Mouse (Mus musculus): ENCODE data around the gene Pde4b.

Gene Pde4b

DNA sequence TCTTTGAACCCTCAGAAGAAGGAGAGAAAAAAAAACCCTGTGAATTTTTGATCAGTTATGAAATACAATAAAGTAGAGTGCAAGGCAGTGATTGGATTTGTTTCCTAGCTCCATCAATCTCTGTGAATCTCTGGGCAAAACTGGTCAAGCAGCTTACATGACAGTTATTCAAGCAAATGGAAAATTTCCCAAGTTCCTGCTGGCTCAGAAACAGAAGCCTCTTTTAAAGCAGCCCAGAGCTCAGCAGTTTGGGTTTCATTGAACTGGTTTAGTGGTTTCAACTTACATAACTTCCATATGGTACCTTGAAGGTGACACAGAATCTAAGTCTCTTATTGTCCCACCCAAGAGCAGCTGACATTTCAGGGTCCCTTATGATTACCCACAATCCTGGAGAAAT, 210.2 kb downstream of the Pde4b start:
- DNase-seq = no peak

DNA sequence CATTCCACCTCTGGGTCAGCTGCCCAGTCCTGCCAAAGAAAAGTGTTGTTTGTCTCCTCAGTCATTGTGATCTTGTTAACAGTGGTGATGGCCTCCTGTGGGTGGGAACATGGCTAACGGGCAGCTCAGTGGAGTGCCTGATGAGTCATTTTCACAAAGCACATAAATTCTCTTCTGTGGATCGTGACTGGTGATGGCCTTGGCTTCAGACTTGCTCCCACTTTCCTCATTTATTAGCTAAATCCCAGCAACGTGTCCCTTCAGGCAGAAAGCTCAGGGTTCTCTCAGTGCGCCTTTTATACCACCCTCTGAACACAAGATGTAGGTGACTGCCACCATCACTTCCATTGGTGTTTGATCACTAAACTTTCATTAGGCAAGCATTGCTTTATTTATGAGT, 215.2 kb downstream of the Pde4b start:
- DNase-seq = no peak

DNA sequence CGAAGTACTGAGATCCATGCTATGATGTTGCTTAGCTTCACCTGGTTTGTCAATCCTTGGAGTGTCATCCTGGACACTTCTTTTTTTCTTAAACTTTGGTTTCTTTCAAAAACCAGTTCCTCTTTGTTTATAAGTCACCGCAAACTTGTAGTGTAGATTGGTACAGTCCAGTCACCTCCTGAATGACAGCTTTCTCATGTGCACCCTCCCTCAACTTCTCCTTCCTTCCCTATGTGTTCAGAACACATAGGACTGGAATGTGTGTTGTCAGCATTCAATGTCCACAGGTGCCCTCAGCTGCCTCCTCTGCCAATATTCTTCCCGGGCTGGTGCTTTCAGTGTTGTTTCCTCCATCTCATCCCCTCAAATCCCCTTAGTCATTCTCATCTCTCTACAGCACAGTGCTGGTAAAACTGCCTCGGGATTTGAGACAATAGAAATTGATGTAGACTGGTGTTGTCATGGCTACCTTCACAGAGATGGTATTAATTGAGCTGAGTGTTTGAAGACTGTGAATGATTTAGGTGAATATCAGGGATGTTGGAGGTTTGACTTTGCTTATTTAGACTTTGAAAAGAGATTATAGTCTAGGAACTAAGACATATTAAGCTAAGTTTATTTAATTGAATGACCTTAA, 220.4 kb downstream of the Pde4b start:
- no peak for DNase-seq

DNA sequence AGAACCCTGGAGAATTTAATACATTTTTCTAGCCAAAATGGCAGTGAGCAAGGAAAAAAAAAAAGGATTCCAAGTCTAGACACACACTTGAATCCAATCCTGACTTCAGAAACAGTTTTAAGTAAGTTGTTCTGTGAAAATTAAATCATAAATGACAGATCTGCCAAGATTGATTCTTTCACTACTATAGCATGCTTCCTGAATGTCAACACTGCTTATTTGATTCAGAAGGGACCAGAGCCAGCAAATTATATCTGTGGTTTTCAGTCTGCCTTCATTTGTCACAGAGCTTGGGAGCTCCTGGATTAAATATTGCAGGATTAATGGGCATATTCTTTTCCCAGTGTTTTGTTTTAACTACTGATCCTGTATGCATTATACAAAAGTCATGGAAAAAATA, 223.3 kb downstream of the Pde4b start:
- DNase-seq = no peak

DNA sequence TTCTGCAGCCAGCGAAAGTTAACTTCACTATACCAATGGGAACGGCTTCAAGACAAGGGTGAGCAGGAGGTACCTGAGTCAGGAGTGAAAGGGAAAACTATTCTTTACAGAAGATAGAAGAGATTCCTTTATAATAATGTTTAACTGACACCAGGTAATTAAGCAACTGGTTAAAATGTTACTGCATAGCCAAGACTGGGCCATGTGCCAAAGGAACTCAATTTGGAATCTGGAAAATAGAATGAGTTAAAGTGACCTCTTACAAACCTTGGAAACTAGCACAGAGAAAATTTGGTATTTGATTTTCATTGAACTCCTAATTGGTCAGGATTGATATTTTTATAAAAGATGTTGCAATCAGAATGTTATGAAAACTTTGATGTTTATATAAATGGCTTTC, 228.7 kb downstream of the Pde4b start:
- DNase-seq = no peak

DNA sequence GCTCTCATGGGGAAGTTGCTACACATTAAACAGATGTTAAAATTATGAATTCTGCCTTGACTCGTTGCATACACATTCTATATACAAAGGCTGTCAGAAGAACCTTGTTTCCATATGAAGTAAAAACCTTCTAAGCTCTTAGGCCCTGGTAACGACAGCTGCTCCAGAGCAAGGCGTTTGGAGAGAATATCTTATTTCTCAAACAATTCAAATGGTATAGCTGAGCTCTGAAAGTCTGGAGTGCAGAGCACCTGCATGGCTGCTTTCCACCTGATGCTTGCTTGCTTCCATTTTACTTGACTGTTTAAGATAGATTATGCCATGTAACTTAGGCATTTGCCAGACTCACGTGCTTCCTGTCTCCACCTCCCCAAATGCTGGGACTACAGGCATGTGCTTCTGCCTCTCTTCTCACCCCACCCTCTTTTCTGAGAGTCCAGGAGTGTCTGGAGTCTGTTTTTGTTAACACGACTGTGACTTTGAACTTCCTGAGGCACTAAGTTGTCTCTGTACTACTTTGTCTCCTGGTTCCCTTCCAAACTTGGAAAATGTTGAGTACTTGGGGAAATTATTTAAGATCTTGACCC, 229.4 kb downstream of the Pde4b start:
- DNase-seq = no peak

DNA sequence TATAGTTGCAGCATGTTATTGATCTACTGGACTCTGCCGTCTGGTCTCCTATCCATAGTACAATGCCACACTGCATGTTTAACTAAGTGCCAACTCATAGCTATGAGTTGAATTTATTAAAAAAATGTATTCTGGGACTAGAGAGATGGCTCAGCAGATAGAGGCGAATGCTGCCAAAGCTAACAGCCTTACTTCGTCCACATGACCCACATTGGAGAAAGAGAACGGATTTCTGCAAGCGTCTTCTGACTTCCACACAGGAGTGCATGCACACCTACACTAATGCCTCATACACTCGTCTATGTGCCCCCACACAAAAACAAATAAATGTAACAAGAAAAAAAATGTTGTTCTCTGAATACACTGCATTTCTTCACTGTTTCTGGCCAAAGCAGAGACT, 231.3 kb downstream of the Pde4b start:
- no peak for DNase-seq

DNA sequence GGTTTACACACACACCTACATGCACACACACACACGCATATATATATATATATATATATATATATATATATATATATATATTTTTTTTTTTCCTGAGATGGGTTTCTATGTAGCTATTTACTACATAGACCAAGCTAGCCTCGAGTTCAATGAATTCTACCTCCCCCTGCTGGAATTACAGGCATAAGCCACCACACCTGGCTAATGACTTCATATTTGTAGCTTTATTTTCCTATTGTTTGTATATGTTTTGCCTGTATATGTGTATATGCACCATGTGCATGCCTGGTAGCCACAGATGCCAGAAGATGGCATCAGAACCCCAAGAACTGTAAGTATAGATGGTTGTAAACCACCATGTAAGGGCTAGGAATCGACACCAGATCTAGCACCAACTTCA, 234.0 kb downstream of the Pde4b start:
- DNase-seq = no peak

DNA sequence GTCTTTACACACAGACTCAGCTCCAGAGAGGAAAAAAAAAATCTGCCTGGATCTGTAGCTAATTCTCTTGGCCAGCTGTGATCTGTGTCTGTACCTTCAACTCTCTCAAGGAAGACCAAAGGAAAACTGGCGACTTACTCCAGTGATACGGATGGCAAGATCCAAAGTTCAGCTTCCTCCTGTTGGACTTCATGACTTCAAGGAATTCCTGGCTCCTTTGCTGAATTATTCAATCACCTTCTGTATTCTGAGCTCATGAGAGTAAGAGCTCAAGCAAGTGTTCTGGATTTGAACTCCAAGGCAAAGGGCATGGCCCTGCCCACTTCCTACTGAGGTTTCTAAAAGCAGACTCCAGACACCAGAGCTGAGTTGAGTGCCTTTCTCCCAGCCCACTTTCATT, 245.0 kb downstream of the Pde4b start:
- DNase-seq = no peak

DNA sequence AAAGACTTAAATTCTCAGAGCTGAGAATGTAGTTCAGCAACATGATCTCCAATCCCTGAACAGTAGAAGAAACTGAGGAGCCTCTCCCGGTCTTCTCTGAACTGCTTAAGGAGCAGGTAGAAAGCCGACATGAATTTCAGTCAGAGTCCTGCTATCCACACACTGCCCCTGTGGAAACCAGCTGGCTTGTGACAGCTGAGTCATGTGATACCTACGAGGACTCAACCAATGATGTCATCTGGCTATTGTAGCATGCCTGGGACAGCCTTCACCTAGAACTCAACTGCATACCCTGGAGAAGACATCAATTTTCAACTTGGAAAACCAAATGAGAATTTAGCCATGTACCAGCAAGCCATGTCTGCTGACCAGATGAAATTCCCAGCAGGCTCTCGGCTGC, 245.5 kb downstream of the Pde4b start:
- DNase-seq = no peak

DNA sequence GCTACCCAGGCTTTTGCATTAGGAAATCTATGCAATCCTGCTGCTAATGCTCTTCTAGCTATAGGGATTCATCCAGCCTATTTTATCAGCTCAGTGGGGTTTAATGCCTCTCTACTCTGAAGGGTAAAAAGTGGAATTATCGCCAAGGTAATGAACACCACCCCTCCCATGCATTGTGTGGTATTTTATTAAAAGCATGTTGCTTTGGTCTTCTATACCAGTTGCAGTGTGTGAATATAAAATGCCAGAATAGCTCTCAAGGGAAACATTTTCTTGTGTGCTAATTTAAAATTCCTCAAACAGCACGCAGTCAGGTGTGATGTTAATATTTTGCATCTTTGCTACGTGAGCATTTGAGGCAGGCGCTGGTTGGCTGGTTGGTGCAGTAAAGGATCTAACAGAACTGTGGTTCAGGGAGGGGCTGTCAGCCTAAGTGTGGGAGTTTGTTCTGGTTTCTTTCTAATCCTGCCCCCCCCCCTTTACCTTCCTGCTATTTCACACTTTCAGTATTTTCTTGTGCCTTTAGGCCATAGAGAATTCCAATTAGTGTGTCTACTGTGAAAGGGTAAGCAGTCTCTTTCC, 259.7 kb downstream of the Pde4b start:
- no peak for DNase-seq

DNA sequence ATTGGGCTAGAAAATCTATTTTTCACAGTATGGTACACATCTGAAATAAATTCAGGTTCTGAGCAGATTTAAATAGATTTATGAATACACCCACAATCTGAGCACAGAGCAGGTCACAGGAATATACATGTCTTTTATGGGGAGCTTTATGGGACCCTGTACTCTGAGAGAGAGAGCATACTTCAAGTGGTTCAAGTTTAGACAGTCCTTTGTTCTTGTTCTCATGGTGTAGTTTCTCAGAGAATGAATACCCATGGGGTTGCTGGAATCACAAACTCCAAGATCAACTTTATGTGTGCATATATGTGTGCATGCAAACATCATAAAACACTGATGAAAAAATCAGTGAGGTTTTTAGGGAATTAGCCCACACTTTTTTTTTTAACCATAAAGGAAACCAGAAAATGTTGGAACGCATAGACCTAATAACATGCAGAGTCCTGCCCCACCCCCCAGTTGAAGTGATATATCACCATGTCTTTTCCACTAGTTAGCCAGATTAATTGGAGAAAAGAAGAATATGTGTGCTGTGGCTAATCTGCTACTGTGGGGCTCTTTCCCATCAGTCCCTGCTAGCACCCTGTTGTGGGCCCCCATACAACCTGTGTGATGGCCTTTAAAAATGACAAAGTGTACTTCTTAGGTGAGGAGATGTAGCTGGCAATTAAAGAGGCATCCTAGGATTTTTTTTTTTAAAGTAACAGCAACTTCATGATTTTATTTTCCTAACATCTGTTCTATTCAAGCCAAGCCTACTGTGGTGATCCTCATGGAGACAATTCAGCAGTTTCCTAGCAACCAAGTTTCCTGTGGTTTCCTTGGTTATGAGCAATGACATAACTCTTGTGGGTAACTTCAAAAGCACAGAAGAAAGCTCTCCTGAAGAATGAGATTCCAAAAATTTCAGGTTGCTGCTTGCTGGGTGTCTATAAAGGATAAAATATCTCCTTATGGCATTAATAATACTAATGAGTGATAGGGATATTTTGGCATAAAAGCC, 264.4 kb downstream of the Pde4b start:
- no peak for DNase-seq

DNA sequence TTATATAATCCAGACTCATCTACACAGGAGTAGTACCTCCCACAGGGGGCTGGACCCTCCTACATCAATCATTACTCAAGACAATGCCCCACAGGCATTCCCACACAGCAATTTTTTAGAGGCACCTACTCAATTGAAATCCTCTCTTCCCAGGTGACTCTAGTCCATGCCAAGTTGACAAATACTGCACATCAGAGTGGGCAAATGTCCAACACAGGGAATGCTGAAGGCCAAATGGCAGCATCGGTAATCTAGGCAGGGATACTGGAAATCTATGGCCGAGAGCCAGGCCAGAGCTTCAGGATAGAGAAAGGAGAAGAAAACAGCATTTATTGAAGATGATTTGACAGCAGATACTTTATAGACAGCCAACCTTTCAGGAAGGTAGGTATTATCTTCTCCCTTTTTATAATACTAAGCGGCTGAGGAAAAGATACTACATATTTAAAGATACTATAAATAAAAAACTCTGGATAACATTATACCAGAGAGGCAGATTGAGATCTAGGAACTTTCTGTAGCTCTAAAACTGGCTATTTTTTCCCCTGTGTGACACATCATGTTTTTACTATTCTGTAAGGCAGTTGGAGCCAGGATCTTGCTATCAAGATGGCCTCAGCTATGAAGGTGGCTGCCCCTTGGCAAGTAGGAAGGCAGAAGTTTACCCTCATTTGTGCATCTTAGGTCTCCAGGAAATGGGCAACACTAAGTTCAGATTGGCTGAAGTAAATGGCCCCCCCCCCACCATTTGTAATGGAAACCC, 266.5 kb downstream of the Pde4b start:
- no peak for DNase-seq

DNA sequence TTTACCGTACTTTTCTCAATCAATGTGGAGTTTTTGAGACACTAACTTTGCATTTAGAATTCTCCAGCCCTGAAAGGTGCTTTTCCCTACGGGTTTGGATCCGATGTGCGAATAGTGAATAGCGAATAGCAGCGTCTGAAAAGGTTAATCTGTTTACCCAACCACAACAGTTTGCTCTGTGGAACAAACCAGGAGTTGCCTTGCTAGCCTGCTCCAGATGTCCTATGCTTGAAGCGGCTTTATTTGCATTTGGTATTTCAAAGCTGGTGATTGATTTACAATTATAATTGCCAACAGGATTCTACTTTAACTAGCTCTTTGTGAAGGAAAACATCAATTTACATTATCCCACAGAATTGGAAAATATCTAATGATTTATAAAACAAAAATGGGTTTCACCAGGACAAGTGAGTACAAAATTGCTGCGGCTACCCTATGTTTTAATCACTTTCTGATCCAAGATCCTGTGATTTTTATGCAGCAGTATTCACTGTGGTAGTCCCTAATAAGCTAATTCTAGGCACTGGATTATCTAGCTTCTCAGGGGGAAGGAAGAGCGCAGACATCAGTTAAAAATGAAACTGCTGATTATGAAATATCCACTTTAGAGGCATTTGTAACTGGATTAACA, 280.9 kb downstream of the Pde4b start:
- no peak for DNase-seq

DNA sequence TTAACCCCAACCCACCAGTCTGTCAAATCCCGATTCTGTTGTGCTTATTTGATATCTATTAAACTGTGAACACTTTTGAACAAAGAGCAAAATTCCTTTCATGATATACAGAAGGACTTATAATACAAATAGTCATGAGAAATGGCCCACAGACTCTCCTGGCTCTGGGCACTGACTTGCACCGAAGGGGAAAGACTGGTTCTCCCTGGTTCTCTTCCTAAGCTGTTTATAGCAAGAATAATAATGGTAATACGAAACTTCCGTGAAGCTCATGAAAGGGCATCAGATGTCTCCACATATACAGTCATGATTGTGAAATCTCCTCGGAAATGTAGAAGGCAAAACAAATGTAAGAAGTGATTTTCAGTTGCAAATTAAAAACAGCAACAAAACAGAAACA, 287.3 kb downstream of the Pde4b start:
- no peak for DNase-seq

DNA sequence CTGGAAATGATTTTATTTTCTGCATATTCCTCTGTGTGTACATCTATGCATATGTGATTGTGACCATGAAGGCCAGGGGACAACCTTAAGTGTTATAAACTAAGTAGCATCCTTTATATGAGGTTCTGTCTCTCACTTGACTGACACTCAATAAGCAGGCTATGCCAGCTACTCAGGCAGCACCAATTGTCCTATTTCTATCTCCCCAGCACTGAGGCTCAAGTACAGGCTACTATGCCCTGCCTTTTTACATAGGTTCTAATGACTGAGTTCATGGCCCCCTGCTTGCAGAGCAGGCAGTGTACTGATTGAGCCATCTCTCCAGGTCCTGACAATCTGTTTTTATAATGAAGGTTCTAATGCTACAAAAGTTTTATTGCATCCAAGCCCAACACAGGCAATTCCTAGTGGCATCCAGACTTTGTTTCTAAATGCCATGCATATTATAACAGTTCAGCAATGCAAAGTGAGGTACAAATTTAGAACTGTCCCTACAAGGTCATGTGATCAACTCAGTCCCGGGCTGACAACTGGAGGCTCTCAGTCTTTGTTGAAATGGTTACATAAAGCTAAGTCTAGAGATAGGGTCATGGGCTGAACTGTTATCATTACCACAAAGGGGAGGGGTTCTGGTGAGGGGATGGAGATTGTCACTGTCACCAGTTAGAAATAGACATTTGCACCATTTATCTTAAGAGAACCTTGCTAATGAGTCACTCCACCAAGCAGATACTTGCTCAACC, 295.6 kb downstream of the Pde4b start:
- no peak for DNase-seq

DNA sequence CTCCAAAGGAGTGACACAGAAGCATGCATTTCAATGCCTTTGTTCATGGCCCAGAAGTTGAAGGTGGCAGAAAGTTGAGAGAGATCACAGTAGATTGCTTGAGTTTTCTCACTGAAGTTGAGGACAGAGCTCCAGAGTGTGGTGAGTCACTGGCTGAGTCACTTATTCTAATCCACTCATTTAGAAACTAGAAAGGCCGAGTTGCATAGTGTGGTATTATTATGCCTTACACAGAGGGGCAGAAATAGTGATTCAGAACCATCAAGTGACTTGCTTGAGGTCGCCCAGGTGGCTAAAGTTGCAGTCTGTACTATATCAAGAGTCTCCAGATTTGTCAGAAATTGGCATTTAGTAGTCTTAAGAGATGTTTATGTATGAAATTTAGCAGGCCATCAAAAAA, 306.3 kb downstream of the Pde4b start:
- no peak for DNase-seq

DNA sequence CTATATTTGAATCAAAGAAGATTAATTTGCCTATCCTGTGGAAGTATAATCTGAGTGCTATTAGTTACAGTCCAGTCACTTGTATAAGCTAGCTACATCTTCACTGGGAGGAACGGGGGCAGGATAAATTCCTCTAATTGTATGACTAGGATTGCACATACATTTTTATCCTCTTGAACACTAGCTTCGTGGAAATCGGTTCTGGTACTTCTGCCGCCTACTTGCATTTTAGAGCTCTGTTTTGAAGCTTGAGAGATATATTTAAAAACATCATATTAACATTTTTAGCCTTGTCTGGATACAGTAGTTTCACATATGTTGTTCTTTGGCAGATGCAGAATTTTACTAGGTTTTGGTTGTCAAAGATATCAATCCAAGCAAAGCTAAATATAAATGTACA, 310.0 kb downstream of the Pde4b start:
- DNase-seq = no peak

DNA sequence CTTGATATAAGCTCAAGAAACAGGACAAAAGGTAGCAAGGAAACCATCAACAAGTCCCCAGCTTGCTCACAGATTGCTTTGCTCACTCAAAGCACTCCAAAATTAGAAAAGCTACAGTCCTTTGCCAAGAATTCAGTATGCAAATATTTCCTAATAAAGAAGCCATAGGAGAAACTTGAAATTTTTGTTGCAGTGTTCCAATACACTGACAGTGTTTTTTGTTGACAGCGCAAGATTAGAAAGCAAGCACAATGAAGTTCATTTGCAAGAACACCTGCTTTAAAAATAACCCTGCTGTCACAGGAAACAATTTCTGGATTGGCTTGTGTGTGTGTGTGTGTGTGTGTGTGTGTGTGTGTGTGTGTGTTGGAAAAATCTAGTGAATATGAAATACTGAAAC, 311.2 kb downstream of the Pde4b start:
- no peak for DNase-seq

DNA sequence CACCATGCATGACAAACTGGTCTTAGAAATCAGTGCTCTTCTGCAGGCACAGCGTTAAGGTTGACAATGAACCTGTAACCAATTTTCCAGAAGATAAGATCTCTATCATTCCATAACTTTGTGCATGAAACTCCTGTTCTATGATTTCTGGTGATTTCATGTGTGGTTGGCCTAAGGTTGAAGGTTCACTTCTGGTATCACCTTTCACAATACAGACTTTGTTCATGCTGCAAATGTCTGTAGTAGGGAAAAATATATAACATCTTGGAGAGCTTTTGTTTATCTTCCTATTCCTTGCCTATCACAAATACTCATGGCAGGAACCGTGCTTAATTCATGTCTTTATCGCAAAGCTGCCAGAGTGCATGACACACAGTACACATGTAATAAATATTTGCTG, 319.5 kb downstream of the Pde4b start:
- no peak for DNase-seq

DNA sequence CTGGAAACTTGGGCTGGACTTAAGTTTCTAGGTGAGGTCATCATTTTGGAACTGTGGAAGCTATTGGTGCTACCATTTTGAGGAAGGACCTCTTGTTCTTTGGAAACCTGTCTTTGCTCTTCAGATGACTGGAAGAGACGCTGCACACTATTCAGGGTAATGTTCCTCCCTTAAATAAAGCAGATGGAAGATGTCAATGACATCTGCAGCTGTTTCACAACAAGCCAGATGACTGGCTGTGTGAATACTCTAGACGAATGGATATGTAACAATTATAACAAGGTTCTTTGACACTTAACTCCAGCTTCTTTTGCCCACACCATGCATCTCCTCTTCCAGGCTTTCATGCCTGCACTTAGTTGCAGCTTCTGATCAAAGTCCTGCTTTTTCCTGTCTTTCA, 320.8 kb downstream of the Pde4b start:
- no peak for DNase-seq

DNA sequence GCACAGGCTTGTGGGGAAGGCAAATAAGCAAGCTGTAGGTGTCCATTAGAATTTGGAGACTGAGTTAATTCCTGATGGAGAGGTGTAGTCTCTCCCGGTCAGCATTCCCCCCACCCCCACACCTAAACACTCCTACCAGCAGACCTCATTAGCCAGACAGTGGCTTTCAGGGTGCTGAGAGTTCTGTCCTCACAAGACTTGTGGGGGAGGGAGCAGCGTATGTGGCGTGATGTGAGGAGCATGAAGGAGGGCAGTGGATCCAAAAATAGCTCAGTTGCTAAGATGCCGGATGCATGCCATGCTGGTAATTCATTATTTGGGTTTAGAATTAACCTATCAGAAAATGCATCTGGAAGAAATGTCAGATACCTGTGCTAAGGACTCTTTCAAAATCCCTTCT, 321.6 kb downstream of the Pde4b start:
- no peak for DNase-seq

Data from thymus, postnatal 25 days (tissue).